Mouse (Mus musculus) MEL (cell line): ENCODE results near the gene Thnsl1.

ENCODE experiments used
- CHD1 ChIP-seq: IDR thresholded peaks from 2 replicates; pipeline ENCODE4 v1.6.1; 2012; ENCODE audit warnings: low read depth, mild to moderate bottlenecking, inconsistent platforms, low read length, improper control_type of control experiment
- CTCF ChIP-seq, 3 experiments: IDR thresholded peaks in 2 of 3; conservative IDR thresholded peaks in 1 of 3; 2 replicates each; pipeline ENCODE4 v1.5.1; 2011 to 2012; ENCODE audit warnings: low read length in 3 of 3, low read depth in 2 of 3, mild to moderate bottlenecking in 2 of 3, improper control_type of control experiment in 1 of 3, inconsistent platforms in 1 of 3, mixed read lengths in 1 of 3, moderate library complexity in 1 of 3; ENCODE audit not compliant: control insufficient read depth in 1 of 3, insufficient read depth in 1 of 3, poor library complexity in 1 of 3, severe bottlenecking in 1 of 3
- POLR2A ChIP-seq, 2 experiments: IDR thresholded peaks; 2 replicates each; pipeline ENCODE4 v1.6.1; 2011 to 2012; ENCODE audit warnings: low read length in 2 of 2, mild to moderate bottlenecking in 2 of 2, control low read depth in 1 of 2, improper control_type of control experiment in 1 of 2, low read depth in 1 of 2, moderate library complexity in 1 of 2; ENCODE audit not compliant: control insufficient read depth in 1 of 2, insufficient read depth in 1 of 2, poor library complexity in 1 of 2
- POLR2AphosphoS2 ChIP-seq: IDR thresholded peaks from 2 replicates; pipeline ENCODE4 v1.6.1; 2011; ENCODE audit warnings: low read length, improper control_type of control experiment
- RAD21 ChIP-seq: IDR thresholded peaks from 2 replicates; pipeline ENCODE4 v1.6.1; 2011; ENCODE audit warnings: mild to moderate bottlenecking, low read depth, low read length, improper control_type of control experiment
- SMC3 ChIP-seq: IDR thresholded peaks from 2 replicates; pipeline ENCODE4 v1.6.1; 2011; ENCODE audit warnings: low read depth, low read length, improper control_type of control experiment
- TBP ChIP-seq: IDR thresholded peaks from 2 replicates; pipeline ENCODE4 v1.8.0; 2011; ENCODE audit warnings: low read depth, low read length, improper control_type of control experiment
- USF1 ChIP-seq: IDR thresholded peaks from 2 replicates; pipeline ENCODE4 v1.6.1; 2014; ENCODE audit warnings: low read depth, mild to moderate bottlenecking, inconsistent platforms, low read length, improper control_type of control experiment, moderate library complexity

DNA sequence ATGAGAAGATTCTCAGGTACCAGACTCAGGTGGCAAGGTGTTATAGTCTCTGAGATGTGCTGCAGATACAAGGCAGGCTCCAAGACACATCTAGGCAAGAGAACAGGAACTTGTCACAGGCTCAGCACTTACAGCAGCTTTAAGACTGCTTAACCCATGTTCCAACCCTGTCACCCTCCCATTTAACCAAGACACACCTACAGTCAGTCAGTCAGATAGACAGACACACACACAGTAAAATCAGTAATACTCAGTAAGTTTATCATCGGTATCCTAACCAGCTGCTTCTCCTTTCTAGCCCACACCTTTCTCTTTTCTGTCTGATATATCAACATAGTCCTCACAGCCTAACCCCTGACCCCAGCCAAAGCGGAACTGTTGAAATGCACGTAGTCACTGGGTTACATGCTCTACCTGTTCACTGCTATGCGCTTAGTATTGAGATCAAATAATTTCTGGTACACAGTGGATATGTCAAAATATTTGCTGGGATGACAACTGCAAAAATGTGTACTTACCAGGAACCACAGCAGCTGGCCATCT is 30.4 kb downstream of the Thnsl1 start:
- TF ChIP-seq POLR2A (IDR thresholded peaks at IDR 0.05; ENCODE audit: control insufficient read depth in 1 of 2, insufficient read depth in 1 of 2, low read depth in 1 of 2, low read length in 2 of 2, poor library complexity in 1 of 2) (no peak), USF1 (no peak), SMC3 (no peak), TBP (no peak), CHD1 (no peak), CTCF (IDR thresholded peaks at IDR 0.05 in 2 of 3, conservative IDR thresholded peaks at IDR 0.05 in 1 of 3; ENCODE audit: control insufficient read depth in 1 of 3, insufficient read depth in 1 of 3, low read depth in 2 of 3, low read length in 3 of 3, poor library complexity in 1 of 3, severe bottlenecking in 1 of 3) (no peak), POLR2AphosphoS2 (no peak), RAD21 (no peak)
